ENCODE assay signal across 25 mouse cellular contexts in the genomic region with DNA sequence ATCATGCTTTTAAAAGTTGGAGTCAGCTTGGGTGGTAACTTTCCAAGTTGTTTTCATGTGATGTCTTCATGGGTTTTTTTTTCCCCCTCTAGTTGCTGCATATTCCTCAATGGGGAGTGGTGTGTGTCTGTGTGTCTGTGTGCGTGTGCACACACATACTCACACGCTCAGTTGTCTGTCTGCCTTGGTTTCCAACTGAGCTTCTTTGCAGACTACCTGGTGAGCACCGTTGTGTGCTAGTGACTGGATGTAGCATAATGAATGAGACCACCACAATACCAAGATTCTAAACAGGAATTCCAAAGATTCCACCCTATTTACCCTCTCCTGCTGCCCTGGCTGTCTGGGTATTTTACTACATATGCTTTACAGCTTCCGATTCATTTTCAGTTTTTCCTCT.
"Had no signal": no experiment of that assay in that cellular context is flagged by ENCODE, and none has a peak within 500 bp of the region (broad histone marks: within the 10 kb centered on the region; RNA-seq: fewer than 3 reads in every experiment).

No protein-coding gene starts in this region.

- H3K27me3 ChIP-seq: embryonic facial prominence, embryonic 12.5 days; embryonic facial prominence, embryonic 13.5 days; embryonic facial prominence, embryonic 15.5 days; forebrain, embryonic 12.5 days; forebrain, embryonic 13.5 days; forebrain, embryonic 15.5 days had no signal

- H3K36me3 ChIP-seq: embryonic facial prominence, embryonic 10.5 days; embryonic facial prominence, embryonic 12.5 days; embryonic facial prominence, embryonic 13.5 days; embryonic facial prominence, embryonic 15.5 days; forebrain, embryonic 10.5 days; forebrain, embryonic 12.5 days; forebrain, embryonic 15.5 days had no signal

- H3K9me3 ChIP-seq: embryonic facial prominence, embryonic 10.5 days; embryonic facial prominence, embryonic 12.5 days; embryonic facial prominence, embryonic 13.5 days; embryonic facial prominence, embryonic 15.5 days; forebrain, embryonic 10.5 days; forebrain, embryonic 12.5 days; forebrain, embryonic 13.5 days; forebrain, embryonic 15.5 days had no signal

- H3K4me2 ChIP-seq: embryonic facial prominence, embryonic 12.5 days; embryonic facial prominence, embryonic 13.5 days; embryonic facial prominence, embryonic 15.5 days; forebrain, embryonic 12.5 days; forebrain, embryonic 13.5 days; forebrain, embryonic 15.5 days had no signal

- DNase-seq: cerebellum, adult 9-10 months; cerebellum, adult 9-11 months; cerebellum, postnatal 10 days; cerebellum, postnatal 14 days; cerebellum, postnatal 25 days; cerebellum, postnatal 36 days; embryo, embryonic 11 days; forebrain, postnatal 0 days; gastrocnemius, adult 2 months; gastrocnemius, postnatal 10 days; gastrocnemius, postnatal 14 days; gastrocnemius, postnatal 25 days; gastrocnemius, postnatal 36 days; heart, adult 2 months had no signal

- ATAC-seq: forebrain, embryonic 13.5 days; forebrain, embryonic 14.5 days; forebrain, embryonic 15.5 days; forebrain, embryonic 16.5 days; forebrain, postnatal 0 days had no signal

- H3K9ac ChIP-seq: embryonic facial prominence, embryonic 12.5 days; embryonic facial prominence, embryonic 13.5 days; embryonic facial prominence, embryonic 15.5 days; forebrain, embryonic 12.5 days; forebrain, embryonic 13.5 days; forebrain, embryonic 15.5 days; forebrain, postnatal 0 days had no signal

- H3K4me1 ChIP-seq: embryonic facial prominence, embryonic 10.5 days; embryonic facial prominence, embryonic 12.5 days; embryonic facial prominence, embryonic 15.5 days; forebrain, embryonic 12.5 days; forebrain, embryonic 13.5 days; forebrain, embryonic 15.5 days had no signal

- H3K27ac ChIP-seq: embryonic facial prominence, embryonic 10.5 days; embryonic facial prominence, embryonic 12.5 days; embryonic facial prominence, embryonic 13.5 days; embryonic facial prominence, embryonic 15.5 days; forebrain, embryonic 10.5 days; forebrain, embryonic 12.5 days; forebrain, embryonic 13.5 days; forebrain, embryonic 15.5 days; gastrocnemius, adult 2 months; heart, adult 2 months had no signal

- H3K4me3 ChIP-seq: embryonic facial prominence, embryonic 10.5 days; embryonic facial prominence, embryonic 12.5 days; embryonic facial prominence, embryonic 13.5 days; embryonic facial prominence, embryonic 15.5 days; erythroblast, embryonic 14.5 days; forebrain, embryonic 10.5 days; forebrain, embryonic 12.5 days; forebrain, embryonic 13.5 days; forebrain, embryonic 15.5 days; gastrocnemius, adult 2 months; heart, adult 2 months had no signal
